Mouse (Mus musculus): ENCODE data around the gene Pak1.

Gene Pak1

GRCm38 (mm10) chr7:97846539-97846938 is 58.2 kb downstream of the Pak1 start:
- in situ Hi-C loops (cut with MboI, MseI): loop anchor here (5.0 to 10.0 kb wide), 2 partner anchors 99 to 1218 kb away; no protein-coding TSS in a partner anchor

DNA sequence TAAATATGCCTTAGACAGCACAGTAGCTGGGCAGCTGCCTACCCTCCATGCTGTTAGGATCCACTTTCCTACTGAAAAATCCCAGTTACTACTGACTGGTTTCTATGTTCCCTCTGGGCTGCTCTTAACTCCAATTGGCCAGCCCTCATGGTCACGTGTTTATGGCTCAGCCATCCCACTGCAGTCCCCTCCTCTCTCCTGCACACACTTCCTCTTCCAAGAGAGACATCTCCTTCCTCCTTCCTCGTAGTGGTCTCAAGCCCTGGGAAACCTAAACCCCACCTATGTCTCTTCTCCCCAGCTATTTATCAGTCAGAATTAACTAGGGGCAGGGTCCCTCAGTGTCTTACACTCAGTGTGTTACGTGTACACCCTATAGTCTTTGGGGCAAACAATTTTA is 61.2 kb downstream of the Pak1 start:
- in situ Hi-C loops (cut with MboI, MseI): loop anchor here (5.0 to 10.0 kb wide), 2 partner anchors 102 to 1215 kb away; no protein-coding TSS in a partner anchor

DNA sequence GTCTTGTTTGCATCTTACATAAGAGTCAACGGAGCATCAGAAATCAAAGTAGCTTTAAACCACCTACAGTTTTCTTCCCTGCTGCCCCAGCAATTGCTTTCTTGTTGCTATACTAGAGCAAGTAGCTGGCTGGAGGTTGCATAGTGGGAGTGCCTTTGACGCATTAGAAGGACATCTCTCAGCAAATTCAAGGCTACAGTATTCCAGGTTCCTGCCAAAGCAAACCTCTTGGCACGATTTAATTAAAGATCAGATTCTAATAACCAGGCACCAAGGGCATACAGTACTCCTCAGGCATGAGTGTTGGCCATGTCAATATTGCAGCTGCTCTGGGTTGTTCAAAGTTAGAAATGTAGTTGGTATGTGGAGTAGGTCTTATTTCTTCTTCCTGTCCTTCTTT is 62.0 kb downstream of the Pak1 start:
- in situ Hi-C loops (cut with MboI, MseI): no loop called here

DNA sequence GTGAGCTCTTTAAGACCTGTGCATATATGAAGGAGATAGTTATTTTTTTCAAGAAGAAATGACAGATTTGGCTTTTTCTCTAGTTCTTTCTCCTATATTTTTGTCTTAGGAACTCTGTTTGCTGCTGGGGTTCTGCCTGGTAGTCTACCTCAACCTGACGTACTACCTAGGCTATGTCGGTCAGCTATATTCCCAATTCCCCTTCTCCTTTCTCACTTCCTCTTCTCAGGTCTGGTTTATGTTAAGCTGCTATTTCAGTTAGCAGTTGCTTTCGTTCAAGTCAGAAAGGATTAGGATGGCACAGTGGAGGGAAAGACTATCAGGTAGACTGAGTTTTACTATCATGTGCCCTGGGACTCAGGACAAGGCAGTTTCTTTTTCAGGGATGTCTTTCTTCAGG is 75.2 kb downstream of the Pak1 start:
- in situ Hi-C loops (cut with MboI, MseI): no loop called here

DNA sequence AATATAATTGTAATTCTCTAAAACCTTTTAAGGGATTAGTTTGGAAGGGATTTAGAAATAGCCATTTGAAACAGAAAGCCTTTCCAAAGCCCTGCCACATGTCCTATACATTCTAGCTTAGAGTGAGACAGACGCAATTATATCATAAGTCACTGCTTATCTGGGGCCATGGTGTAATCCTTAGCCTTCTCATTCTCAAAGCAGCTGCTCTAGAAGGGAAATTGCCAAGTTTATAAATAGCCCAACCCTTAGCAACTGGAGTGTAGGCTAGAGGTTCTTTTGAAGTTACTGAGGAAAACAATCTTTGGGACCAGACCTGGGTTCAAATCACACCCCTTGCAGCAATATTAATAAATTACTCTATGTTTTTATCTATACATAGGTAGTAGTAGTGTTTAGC is 76.2 kb downstream of the Pak1 start:
- in situ Hi-C loops (cut with MboI, MseI): no loop called here

DNA sequence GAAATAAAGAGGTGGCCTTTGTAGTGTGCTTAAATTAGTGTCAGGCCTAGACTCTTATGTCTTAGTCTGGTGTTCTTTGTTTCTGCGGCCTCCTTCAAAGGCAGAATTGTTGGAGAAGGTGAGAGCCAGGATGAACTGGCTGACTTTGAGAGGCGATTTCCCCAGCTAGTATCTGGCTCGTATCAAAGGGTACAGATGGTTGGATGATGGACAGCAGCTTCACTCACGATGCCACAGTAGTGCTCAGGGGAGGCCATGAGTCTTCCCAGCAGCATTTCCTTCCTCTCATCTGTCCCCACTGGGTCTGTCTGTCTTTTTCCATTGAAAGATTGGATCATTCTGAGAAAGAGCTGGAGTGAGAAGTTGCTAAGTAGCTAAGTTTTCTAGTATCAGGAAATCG is 79.5 kb downstream of the Pak1 start:
- in situ Hi-C loops (cut with MboI, MseI): no loop called here

- in situ Hi-C loops (cut with MboI, MseI): no loop called here
Observed at GRCm38 (mm10) chr7:97868766-97869165, 80.4 kb downstream of the Pak1 start.

DNA sequence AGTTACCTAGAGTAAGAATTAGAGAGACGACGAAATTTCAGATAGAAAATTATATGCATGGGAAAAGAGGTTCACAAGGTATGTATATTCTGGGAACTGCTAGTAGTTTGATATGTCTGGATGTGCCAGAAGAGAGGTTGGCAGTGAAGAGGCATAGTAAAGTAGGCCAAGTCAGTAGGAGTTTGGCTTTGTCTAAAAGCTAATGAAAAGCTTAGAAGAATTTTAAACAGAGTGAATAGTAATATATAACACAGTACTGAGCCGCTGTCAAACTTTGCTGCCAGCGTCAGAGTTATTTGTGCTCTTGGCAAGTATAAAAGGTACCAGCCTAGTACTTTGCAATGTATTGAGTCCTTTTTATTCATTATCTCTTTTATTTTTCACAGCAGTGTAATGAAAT is 84.1 kb downstream of the Pak1 start:
- in situ Hi-C loops (cut with MboI, MseI): no loop called here

GRCm38 (mm10) chr7:97873317-97873716 is 85.0 kb downstream of the Pak1 start:
- in situ Hi-C loops (cut with MboI, MseI): no loop called here

- in situ Hi-C loops (cut with MboI, MseI): no loop called here
Observed at GRCm38 (mm10) chr7:97877846-97878538, 89.7 kb downstream of the Pak1 start.

- in situ Hi-C loops (cut with MboI, MseI): no loop called here
Observed at GRCm38 (mm10) chr7:97911646-97912045, 123.3 kb downstream of the Pak1 start.

GRCm38 (mm10) chr7:97914833-97915516 is 126.6 kb downstream of the Pak1 start:
- in situ Hi-C loops (cut with MboI, MseI): no loop called here

GRCm38 (mm10) chr7:97919742-97920141 is 131.4 kb downstream of the Pak1 start, which contains the start of gene Gdpd4:
Gene Gdpd4 (plus strand): TSS chr7:97919955.
- in situ Hi-C loops (cut with MboI, MseI): no loop called here

DNA sequence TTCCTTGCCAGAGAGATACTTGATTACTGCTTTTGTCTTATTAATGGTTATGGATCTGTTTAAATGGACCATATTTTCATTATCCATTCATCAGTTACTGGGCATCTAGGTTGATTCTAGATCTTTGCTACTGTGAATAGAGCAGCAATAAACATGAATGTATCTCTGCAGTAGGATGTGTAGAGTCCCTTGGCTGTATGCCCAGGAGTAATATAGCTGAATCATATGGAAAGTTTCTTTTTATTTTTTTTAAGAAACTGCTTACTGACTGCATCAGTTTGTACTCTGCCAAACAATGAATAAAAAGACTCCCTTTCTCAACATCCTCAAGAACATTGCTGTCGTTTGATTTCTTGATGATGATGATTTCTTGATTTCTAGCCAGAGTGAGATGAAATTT is 137.5 kb downstream of the Pak1 start:
- in situ Hi-C loops (cut with MboI, MseI): no loop called here

- in situ Hi-C loops (cut with MboI, MseI): no loop called here
Observed at GRCm38 (mm10) chr7:97926978-97927377, 138.6 kb downstream of the Pak1 start.

- in situ Hi-C loops (cut with MboI, MseI): no loop called here
Observed at GRCm38 (mm10) chr7:97944485-97944884, 156.1 kb downstream of the Pak1 start.

Data from T-helper 2 cell (primary cell).